Mouse (Mus musculus) kidney, adult 2 months (tissue): ENCODE results near the gene Pdk2.

Experiments
- CTCF ChIP-seq: fragments of 200-500 bp; conservative IDR thresholded peaks from 2 replicates; pipeline ENCODE4 v1.5.1; 2011; ENCODE audit warnings: low read depth, mild to moderate bottlenecking, control low read depth, low read length, moderate library complexity, mixed read lengths; ENCODE audit not compliant: insufficient read depth, insufficient read length
- POLR2A ChIP-seq: fragments of 200-500 bp; IDR thresholded peaks from one replicate; pipeline ENCODE4 v1.6.1; 2011; ENCODE audit warnings: low read depth, low read length, control low read depth

- no peak for TF ChIP-seq POLR2A
- no peak for TF ChIP-seq CTCF
These were observed 39.6 kb upstream of the Pdk2 start for GRCm38 (mm10) chr11:95080783-95081182.
